Mouse (Mus musculus): ENCODE measurements around the gene Klk12.

Gene Klk12

DNA sequence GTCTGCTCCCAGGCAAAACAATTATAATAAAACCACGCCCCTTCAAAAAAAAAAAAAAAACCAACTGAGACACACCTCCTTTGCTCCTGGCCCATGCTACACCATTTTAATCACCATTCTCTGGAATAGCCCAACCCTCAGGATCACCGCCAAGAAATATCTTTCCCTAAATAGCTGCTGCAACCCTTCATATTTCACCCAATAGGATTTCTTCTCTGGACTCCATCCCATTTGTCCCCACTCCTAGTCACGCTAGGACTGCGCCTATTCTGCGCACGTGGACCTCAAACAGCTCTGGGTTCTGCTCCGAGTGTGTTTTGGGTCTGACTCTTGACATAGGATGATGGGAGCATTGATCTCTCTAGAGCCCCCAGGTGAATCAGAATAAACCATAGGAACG is 27.7 kb downstream of the Klk12 start:
- no peak for DNase-seq (ENCODE audit: low spot score in 2 of 2)

- no peak for DNase-seq (ENCODE audit: low spot score in 2 of 2)
These were observed 28.7 kb downstream of the Klk12 start, which contains the start of gene Klk8 for GRCm38 (mm10) chr7:43797333-43797769. Gene Klk8, plus strand, starts transcription at chr7:43797577.

GRCm38 (mm10) chr7:43797844-43798462 is 29.3 kb downstream of the Klk12 start:
- no peak for DNase-seq (ENCODE audit: low spot score in 2 of 2)

DNA sequence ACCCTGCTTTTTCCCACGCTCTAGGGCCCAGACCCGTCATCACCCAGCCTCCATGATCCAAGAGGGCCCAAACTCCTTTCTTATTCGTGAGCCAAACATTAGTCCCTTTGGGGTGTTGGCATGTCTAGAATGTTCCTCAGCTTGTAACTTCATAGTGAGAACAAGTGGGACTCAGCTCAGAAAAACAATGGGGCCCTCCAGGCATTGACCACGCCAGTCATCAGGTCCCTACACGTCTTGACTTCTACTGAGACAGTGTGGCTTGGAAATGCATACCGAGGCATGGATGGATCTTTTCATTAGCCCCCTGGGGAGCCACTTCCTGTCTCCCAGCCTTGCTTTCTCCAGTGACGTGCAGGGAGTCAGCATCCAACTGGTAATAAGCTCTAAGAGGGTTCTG is 31.2 kb downstream of the Klk12 start:
- no peak for DNase-seq (ENCODE audit: low spot score in 2 of 2)

DNA sequence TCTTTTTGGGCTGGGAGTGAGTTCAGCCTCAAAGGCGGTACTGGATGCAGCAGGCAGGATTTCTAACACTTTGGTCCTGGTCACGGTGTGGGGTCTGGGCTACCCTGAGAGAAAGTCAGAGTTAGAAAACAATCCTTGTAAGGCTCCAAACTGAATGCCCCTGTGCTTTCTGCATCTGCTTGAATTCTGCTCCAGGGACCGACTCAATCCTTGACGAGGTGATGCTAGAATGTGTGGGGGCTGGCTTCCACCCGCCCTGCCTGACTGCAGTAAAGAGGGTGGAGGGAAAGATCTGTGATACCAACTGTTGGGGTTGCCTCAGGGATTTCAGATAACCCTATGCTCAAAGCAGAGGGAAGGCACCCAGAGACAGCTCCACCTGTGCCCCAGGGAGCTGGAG is 42.3 kb downstream of the Klk12 start, which contains the start of gene Klk7:
TSS of gene Klk7 (plus strand) at position 301 of the 400 bp plus-strand sequence.
- DNase-seq (ENCODE audit: low spot score in 2 of 2) = no peak

GRCm38 (mm10) chr7:43815211-43815610 is 46.5 kb downstream of the Klk12 start:
- no peak for DNase-seq (ENCODE audit: low spot score in 2 of 2)

DNA sequence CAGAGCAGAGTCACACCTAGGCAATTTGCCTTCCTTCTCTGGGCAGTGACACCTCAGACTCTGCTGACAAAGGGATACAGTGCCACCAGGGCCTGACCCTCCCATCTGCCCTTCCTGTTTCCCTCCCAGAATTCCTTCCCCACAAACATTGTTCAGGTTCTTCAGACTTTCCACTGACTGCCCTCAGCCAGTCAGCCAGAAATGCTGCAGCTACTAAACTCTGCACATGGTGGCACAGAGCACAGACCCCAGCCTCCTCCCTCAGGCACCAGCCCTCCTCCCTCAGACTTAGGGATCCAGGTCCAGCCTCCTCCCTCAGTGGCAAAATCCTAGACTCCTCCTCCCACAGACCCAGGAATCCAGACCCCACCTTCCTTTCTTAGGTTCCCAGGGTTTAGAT is 48.0 kb downstream of the Klk12 start:
- DNase-seq (ENCODE audit: low spot score in 2 of 2) = no peak

- DNase-seq (ENCODE audit: low spot score in 2 of 2) = no peak
These were observed 52.9 kb downstream of the Klk12 start for GRCm38 (mm10) chr7:43821581-43821980.

Data from left cerebral cortex, adult 9 months (tissue).